Mouse (Mus musculus) testis, adult 2 months (tissue): ENCODE data around the gene Sorcs2.

Source experiments
- CTCF ChIP-seq: fragments of 200-500 bp; IDR thresholded peaks from 2 replicates; pipeline ENCODE4 v1.5.1; 2012; ENCODE audit warnings: low read depth, mild to moderate bottlenecking, inconsistent platforms, low read length, moderate library complexity; ENCODE audit not compliant: control insufficient read depth, insufficient read depth, insufficient replicate concordance
- POLR2A ChIP-seq: fragments of 200-500 bp; IDR thresholded peaks from 2 replicates; pipeline ENCODE4 v1.6.1; 2012; ENCODE audit warnings: low read depth, mild to moderate bottlenecking, inconsistent platforms, low read length, moderate library complexity; ENCODE audit not compliant: control insufficient read depth

DNA sequence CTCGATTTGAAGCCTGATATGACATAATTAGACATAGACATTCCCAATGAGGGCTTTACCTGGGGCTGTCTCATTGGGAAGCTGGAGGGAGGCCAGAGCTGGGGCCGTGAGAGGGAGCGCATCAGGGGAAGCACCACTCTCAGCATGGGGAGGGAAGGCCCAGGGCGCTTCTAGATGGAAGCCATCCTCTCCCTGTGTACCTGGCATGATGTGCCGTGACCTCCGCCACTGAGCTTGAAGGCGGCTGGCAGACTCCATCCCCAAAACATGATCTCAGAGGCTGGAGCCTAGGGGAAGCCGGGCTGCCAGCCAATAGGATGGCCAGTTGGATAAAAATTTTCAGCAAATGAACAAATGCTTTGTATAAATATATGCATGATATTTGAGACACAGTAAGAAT, 301.9 kb downstream of the Sorcs2 start:
- TF ChIP-seq CTCF, result no peak
- TF ChIP-seq POLR2A, result no peak
